Mouse (Mus musculus): ENCODE results near the gene Dram2. TPM values are rescaled to one million over a fixed set of nuclear protein-coding genes. Genes with fewer than 3 reads are reported as not detected.

Gene Dram2
- 4.1 and 5.9 TPM in 2 replicates for polyA plus RNA-seq (2012; rRNA removed)

DNA sequence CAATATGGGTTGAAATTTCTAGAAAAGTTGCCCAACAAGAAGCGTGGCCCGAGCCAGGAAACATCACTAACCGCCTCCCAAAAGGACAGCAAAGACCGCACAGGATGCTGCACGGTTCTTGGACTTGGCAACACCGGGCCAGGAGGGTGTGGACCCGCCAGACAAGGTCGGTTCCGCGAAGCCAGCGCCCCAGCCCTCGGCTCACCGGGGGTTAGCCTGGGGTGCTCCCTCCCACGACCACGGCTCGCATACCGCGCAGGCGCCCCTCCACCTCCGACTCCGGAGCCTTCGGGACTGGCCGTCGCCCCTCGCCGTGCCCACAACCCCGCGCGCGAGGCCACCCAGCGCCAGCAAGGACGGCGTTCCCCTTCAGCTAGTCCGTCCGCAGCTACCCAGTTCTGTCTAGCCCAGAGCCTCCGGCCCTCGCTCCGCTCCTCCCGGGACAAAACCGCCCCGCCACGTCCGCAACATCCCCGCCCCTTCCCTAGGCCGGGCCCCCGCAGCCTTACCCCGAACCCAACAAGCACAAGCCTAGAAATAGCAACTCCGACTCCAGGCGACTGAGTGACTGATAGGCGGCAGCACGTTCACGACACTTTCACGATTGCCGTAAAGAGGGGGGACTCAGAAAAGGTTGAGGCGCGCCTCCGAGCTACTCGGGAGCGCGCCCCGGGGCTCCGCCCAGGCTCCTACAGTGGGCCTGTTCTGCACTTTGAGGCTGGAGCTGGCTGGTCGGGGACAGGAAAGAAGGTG lies at the start of gene Dram2, which contains the start of gene Cept1:
Gene Dram2 (plus strand): TSS at position 628 of the 753 bp plus-strand sequence.
Gene Cept1 (minus strand): TSS at position 632 of the 753 bp plus-strand sequence.

Other genes starting within 250 kb of the Dram2 start
- gene Chil6, start 141.6 kb upstream of the Dram2 start, polyA plus RNA-seq (2012; rRNA removed) = not detected in 2 replicates
- gene Dennd2d, start 65.4 kb upstream of the Dram2 start, polyA plus RNA-seq (2012; rRNA removed) = 4.8 and 4.9 TPM in 2 replicates
- 3.3 and 5.2 TPM in 2 replicates for gene Cept1, start within 50 bp of the Dram2 start, polyA plus RNA-seq (2012; rRNA removed)
- 0.09 and 0.23 TPM in 2 replicates for gene Lrif1, start 137.2 kb downstream of the Dram2 start, polyA plus RNA-seq (2012; rRNA removed)
- gene Cd53, start 242.4 kb downstream of the Dram2 start, polyA plus RNA-seq (2012; rRNA removed) = 0.34 and 0.43 TPM in 2 replicates